ENCODE assay signal across 26 mouse cellular contexts in genomic region chr9:32420711-32421110, GRCm38 (mm10). TPM values are rescaled to one million over a fixed set of nuclear protein-coding genes. Genes with fewer than 3 reads are reported as not detected.
"Had no signal": no experiment of that assay in that cellular context is flagged by ENCODE, and none has a peak within 500 bp of the region (broad histone marks: within the 10 kb centered on the region; RNA-seq: fewer than 3 reads in every experiment).

No protein-coding gene starts in this region.

- H3K36me3 ChIP-seq: midbrain, embryonic 10.5 days; midbrain, embryonic 13.5 days; neural tube, embryonic 13.5 days had no signal

- H3K4me3 ChIP-seq: kidney, embryonic 15.5 days; limb, embryonic 10.5 days; limb, embryonic 13.5 days; liver, embryonic 13.5 days; megakaryocyte, embryonic 14.5 days; midbrain, embryonic 10.5 days; midbrain, embryonic 13.5 days; myocyte; neural tube, embryonic 13.5 days had no signal

- H3K4me1 ChIP-seq: liver, embryonic 13.5 days; neural tube, embryonic 13.5 days had no signal

- H3K9ac ChIP-seq: kidney, embryonic 15.5 days; limb, embryonic 13.5 days; liver, embryonic 13.5 days; midbrain, embryonic 13.5 days; neural tube, embryonic 13.5 days had no signal

- H3K9me3 ChIP-seq: kidney, embryonic 15.5 days; limb, embryonic 10.5 days; limb, embryonic 13.5 days; liver, embryonic 13.5 days; megakaryocyte, embryonic 14.5 days; midbrain, embryonic 10.5 days; midbrain, embryonic 13.5 days; neural tube, embryonic 13.5 days had no signal

- DNase-seq: kidney, adult 11 months; kidney, adult 8-10 months; kidney, postnatal 14 days; liver; liver, embryonic 13.5 days; lung, postnatal 10 days; lung, postnatal 36 days; retina, postnatal 1 day; right cerebral cortex, postnatal 25 days; thymus, adult 18-20 months; thymus, postnatal 36 days had no signal

- ATAC-seq: midbrain, embryonic 13.5 days; midbrain, embryonic 16.5 days had no signal

- H3K27me3 ChIP-seq: kidney, embryonic 15.5 days; limb, embryonic 13.5 days; liver, embryonic 13.5 days; megakaryocyte, embryonic 14.5 days; midbrain, embryonic 13.5 days; neural tube, embryonic 13.5 days had no signal

- H3K27ac ChIP-seq: kidney, embryonic 15.5 days; limb, embryonic 10.5 days; limb, embryonic 13.5 days; liver, embryonic 13.5 days; midbrain, embryonic 10.5 days; midbrain, embryonic 13.5 days; neural tube, embryonic 13.5 days had no signal

- H3K4me2 ChIP-seq: kidney, embryonic 15.5 days; limb, embryonic 13.5 days; liver, embryonic 13.5 days; midbrain, embryonic 13.5 days; neural tube, embryonic 13.5 days had no signal

RNA-seq across cellular contexts. Expression of gene Kcnj1, which starts 48.4 kb away (rescaled TPM):
- total RNA-seq: layer of hippocampus, postnatal 14 days; left cerebral cortex, postnatal 25 days had no signal
- polyA plus RNA-seq: limb, embryonic 10.5 days; limb, embryonic 13.5 days; liver, embryonic 13.5 days; liver, embryonic 16.5 days; midbrain, embryonic 10.5 days; midbrain, embryonic 13.5 days; midbrain, embryonic 16.5 days; myocyte; neural tube, embryonic 13.5 days; small intestine, adult 2 months; stomach, embryonic 16.5 days; urinary bladder, adult 2 months had no signal
